Mouse (Mus musculus) neural tube, embryonic 10.5 days (tissue): Measurements from ENCODE around the gene Itgb5.

Experiments
- DNase-seq: peaks from one replicate; pipeline ENCODE4 v3.0.0-alpha.2; 2017; ENCODE audit warnings: low spot score; ENCODE audit errors: extremely low spot score

Itgb5 gene

GRCm38 (mm10) chr16:33904553-33904952, 75.1 kb downstream of the Itgb5 start:
- DNase-seq: no peak

DNA sequence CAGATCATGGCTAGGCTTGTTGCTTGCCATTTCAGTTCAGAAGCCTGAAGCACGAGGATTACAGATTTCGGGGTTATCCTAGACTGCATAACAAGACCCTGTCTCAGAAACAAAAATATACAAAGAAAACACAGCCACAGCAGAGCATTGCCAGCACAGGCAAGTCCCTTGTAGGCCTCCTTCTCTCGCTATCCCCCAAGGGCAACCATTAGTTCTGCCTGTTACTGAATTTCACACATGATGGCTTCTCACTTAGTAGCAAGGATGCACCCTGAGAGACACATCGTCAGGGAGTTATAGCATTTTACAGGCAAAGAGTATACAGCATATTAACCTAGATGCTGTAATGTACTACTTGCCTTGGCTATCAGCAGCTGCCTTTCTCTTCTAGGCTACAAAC, 78.8 kb downstream of the Itgb5 start:
- DNase-seq: no peak

GRCm38 (mm10) chr16:33914997-33915396, 85.5 kb downstream of the Itgb5 start:
- no peak for DNase-seq

GRCm38 (mm10) chr16:33916473-33917251, 87.2 kb downstream of the Itgb5 start:
- no peak for DNase-seq

DNA sequence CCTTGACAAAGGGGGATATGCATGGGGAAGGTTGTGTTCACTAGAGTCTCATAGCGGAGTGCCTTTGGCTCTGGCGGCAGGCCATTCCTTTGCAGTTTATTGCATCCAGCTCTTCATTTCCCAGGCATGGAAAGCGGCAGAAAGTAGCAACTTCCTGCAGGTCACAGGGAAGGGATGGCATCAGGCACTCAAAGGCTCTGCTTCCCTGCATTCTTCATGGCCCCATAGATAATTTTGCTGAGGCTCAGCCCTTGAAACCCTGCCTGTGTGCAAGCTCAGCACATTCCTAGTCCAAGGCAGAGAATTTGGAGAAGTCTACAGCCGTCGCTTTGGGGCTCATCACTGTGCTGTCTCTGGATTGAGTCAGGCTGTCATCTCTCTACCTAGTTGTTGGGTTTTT, 87.9 kb downstream of the Itgb5 start:
- no peak for DNase-seq

GRCm38 (mm10) chr16:33917926-33918325, 88.5 kb downstream of the Itgb5 start:
- no peak for DNase-seq

DNA sequence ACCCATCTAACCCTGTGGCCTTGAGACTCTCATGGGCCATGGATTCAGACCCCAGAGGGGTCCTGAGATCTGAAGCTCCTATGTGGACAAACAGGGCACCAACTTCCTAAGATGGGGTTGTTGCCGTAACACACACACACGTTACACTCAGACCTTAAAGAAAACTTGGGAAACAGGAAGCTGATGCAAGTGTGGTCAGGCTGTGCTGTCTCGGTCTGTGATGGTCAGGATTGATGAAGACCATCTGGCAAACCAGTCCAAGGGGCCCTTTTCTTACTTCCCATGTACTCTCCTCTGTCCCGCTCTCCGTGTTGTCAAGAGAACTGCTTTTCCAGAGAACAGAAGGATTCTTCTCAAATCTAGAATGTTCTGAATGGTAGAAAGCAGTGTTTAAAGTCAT, 92.0 kb downstream of the Itgb5 start:
- no peak for DNase-seq

DNA sequence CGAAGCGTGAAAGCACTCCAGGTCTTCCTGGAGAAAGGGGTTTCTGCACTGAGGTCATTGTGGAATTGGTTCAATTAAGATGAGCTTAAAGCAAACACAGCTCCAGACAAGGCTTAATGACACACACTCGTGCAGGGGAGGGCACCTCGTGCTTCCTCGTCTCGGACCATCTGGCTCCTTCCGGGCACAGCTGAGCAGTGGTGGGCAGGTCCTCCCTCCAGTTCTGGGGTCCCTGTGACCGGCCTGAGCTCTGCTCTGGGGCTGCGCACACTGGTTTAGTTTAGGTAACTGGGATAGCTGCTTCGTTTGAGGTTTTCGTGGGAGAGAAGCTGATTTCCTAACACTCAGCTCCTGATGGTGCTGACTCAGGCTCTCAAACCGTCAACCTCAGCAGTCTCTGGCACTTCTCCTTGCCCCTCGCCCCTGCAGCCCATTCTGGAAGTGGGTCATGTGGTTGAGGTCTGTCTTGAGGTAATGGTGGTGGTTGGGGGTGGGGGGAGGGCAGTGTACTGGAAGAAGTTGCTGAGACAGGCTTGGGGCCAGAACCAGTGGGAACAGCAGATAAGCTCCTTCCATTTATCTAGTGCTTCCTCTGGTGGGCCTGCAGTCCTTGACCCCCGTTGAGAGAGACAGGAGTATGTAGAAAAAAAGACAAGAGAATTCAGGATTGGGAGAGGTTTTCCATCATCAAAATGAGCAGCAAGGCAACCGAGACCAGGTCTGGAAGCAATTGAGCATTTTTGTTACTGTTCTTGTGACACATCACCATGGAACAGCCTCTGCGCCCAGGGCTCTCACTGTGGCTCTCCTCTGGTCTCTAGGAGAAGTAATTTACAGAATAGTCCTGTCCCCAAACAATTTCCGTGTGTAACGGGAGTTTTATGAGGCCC, 92.9 kb downstream of the Itgb5 start:
- DNase-seq: no peak

GRCm38 (mm10) chr16:33923001-33923316, 93.5 kb downstream of the Itgb5 start:
- no peak for DNase-seq

- no peak for DNase-seq
These were observed 94.3 kb downstream of the Itgb5 start for GRCm38 (mm10) chr16:33923758-33924157.

DNA sequence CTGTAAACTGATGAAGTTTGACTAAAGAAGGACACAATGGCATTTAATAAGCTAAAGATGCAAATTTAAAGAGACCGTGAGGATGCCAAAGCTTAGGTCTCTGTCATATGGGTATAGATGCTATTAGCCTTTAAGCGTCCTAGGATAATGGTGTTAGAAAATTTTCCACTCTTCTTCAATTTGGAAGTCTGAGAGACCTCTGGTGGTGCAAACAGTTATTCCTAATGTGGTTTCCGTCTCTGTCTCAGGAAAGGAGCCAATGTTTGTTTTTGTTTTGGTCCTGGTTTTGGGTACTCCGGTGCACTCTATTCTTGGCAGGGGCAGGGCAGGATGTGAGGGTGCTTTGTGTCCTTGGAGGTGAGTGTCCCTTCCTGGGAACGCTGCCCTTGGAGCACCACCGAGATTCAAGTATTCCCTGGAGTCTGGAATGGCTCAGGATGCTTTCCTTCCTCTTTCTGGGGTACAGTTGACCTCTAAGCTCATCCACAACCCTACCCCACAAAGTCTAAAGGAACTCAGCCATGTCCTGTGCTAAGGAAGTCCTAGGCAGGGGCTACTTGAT, 97.9 kb downstream of the Itgb5 start:
- DNase-seq: no peak

- no peak for DNase-seq
These were observed 99.5 kb downstream of the Itgb5 start for GRCm38 (mm10) chr16:33928788-33929462.

GRCm38 (mm10) chr16:33930785-33931184, 101.3 kb downstream of the Itgb5 start:
- DNase-seq: no peak

GRCm38 (mm10) chr16:33931682-33932081, 102.2 kb downstream of the Itgb5 start:
- DNase-seq: no peak

DNA sequence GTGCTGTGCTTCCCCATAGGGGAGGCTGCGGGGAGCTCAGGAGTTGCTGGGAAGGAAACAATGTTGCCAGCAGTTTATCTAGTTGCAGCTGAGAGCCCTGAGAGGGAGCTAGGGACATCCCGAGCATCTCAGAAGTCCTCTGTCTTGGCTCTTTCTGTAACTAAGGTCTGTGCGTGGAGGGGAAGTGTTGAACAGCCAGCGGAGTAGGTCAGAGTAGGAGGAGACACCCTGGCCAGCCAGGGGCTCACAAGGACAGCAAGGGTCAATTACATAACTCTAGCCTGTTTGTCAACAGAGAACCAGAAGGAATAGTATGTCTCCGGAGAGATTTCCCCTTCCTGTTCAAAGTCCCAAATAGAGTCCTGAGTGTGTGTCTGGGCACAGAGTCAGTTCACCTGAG, 102.7 kb downstream of the Itgb5 start:
- DNase-seq: no peak

DNA sequence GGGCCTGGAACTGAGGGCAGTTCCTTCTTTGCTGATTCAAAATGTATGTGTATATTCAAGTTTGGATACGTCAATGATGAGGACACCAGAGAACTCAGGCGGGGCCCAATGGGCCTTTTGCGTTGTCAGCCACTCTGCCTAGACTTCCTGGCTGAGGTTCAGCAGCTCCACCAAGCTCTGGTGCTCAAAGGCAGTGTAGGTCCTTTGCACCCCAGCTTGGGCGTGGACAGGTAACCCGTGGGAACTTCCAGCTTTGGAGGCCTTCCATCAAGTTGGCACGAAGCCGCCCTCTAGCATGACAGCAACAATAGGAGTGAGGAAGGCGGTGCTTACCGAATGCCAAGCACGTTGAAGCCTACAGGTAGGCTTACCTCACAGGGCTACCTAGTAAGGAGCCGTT, 103.9 kb downstream of the Itgb5 start:
- DNase-seq: no peak

GRCm38 (mm10) chr16:33934701-33935406, 105.4 kb downstream of the Itgb5 start:
- DNase-seq: no peak

- DNase-seq: no peak
These were observed 105.9 kb downstream of the Itgb5 start for GRCm38 (mm10) chr16:33935407-33935785.

DNA sequence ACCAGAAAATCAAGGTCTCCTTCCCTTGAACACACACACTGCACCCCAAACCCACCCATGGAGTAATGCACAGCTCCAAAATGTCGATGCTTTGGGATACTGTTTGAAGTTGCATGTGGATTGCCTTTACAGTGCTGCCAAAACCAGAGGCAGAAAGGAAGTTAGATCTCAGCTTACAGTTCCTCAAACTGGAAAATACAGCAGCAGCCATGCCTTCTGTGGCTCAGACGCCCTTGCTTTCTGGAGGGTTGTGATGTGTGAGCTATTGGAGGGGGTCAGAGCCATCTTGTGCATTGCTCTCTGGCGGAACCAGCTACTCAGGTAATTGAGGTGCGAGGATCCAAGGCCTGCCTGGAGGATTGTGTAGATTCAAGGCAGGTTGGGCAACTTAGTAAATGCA, 107.4 kb downstream of the Itgb5 start:
- DNase-seq: no peak

- no peak for DNase-seq
These were observed 108.1 kb downstream of the Itgb5 start for GRCm38 (mm10) chr16:33937567-33937966.
